Mouse (Mus musculus): ENCODE data around the gene Lyar. TPM values are rescaled to one million over a fixed set of nuclear protein-coding genes. Genes with fewer than 3 reads are reported as not detected.

The Lyar gene
- polyA plus RNA-seq (2015; fragmentation: Nextera tagmentation; extraction: Ambion mirVana) = 70.3 and 75.1 TPM in 2 replicates

GRCm38 (mm10) chr5:38220328-38220912 lies at the start of gene Lyar, which contains the start of gene Zbtb49:
Gene Lyar (plus strand): TSS chr5:38220470.
Gene Zbtb49 (minus strand): TSS chr5:38220457.
- no peaks in the 10 kb centered on the region for H3K27me3 ChIP-seq (ENCODE audit: control insufficient read depth, insufficient read depth, low read depth, low read length)
- peak within 1 kb of the TSS; percentile 54; the same call in 1 of the 2 replicates for H3K27ac ChIP-seq (ENCODE audit: low read length)
- peak within 1 kb of the TSS; percentile 94 for H3K4me3 ChIP-seq (ENCODE audit: low read length)
- H3K9me3 ChIP-seq (ENCODE audit: control insufficient read depth, low read length) = no peaks in the 10 kb centered on the region
- WGBS = 0% methylated on average over 53 of the region's 55 CpGs
- ATAC-seq (ENCODE audit: low read depth) = peak; percentile 96
- peaks cover 2% of the 10 kb centered on the region for H3K36me3 ChIP-seq (ENCODE audit: control insufficient read depth, insufficient read depth, low read length)
- peak within 1 kb of the TSS; percentile 92 for H3K4me2 ChIP-seq (ENCODE audit: low read depth, low read length)
- H3K4me1 ChIP-seq (replicated peaks; ENCODE audit: control insufficient read depth, insufficient read depth, low read length) = peaks cover 15% of the 10 kb centered on the region
- peak within 1 kb of the TSS; percentile 90 for H3K9ac ChIP-seq (ENCODE audit: low read length)

GRCm38 (mm10) chr5:38173766-38174165 lies 46.5 kb upstream of the Lyar start:
- Histone ChIP-seq H3K36me3 (ENCODE audit: control insufficient read depth, insufficient read depth, low read length) (no peaks in the 10 kb centered on the region), H3K9ac (ENCODE audit: low read length) (no peak overlapping the region), H3K4me1 (replicated peaks; ENCODE audit: control insufficient read depth, insufficient read depth, low read length) (no peaks in the 10 kb centered on the region), H3K27ac (ENCODE audit: low read length) (no peak overlapping the region), H3K9me3 (ENCODE audit: control insufficient read depth, low read length) (peaks cover 4% of the 10 kb centered on the region; the same call in 1 of the 2 replicates), H3K4me3 (ENCODE audit: low read length) (no peak overlapping the region), H3K27me3 (ENCODE audit: control insufficient read depth, insufficient read depth, low read depth, low read length) (no peaks in the 10 kb centered on the region; the same call in 1 of the 2 replicates), H3K4me2 (ENCODE audit: low read depth, low read length) (no peak overlapping the region)
- WGBS = 41% methylated on average over 5 of the region's 5 CpGs
- ATAC-seq (ENCODE audit: low read depth) = no peak

DNA sequence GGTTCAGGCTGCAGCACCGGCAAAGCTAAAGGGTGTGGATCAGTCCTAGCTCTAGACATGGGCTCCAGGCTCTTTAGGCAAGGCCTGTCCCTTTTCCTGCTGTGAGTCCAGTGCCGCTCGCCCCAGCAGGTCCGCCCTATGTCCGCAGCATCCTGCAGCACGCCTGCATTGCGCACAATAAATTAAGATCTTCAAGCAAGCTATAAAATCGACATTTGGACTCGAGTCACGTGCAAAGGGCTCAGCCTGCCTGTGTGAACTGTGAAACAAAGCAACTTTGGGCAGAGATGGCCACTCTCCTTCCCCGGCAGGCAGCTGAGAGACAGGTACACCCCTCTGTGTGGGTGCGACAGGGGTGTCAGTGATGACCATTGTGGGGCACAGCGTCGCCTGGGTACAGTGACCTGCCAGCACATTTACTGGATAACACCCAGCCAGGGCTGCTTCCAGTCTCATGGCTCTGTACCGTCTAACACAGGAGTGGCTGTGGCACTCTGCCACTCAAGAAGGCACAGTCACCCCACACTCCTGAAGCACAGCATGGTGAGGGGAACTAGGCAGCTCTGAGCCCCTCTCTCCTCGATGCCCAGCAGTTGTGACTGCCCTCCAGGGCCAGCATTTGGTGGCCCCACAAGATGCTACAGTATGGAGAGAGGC lies 45.9 kb upstream of the Lyar start:
- Histone ChIP-seq H3K9me3 (ENCODE audit: control insufficient read depth, low read length) (peaks cover 4% of the 10 kb centered on the region; the same call in 1 of the 2 replicates), H3K4me1 (replicated peaks; ENCODE audit: control insufficient read depth, insufficient read depth, low read length) (no peaks in the 10 kb centered on the region), H3K27ac (ENCODE audit: low read length) (no peak overlapping the region), H3K4me3 (ENCODE audit: low read length) (no peak overlapping the region), H3K27me3 (ENCODE audit: control insufficient read depth, insufficient read depth, low read depth, low read length) (no peaks in the 10 kb centered on the region; the same call in 1 of the 2 replicates), H3K36me3 (ENCODE audit: control insufficient read depth, insufficient read depth, low read length) (no peaks in the 10 kb centered on the region), H3K9ac (ENCODE audit: low read length) (no peak overlapping the region), H3K4me2 (ENCODE audit: low read depth, low read length) (no peak overlapping the region)
- 73% methylated on average over 16 of the region's 16 CpGs for WGBS
- ATAC-seq (ENCODE audit: low read depth) = no peak

- WGBS = 73% methylated on average over 6 of the region's 6 CpGs
- Histone ChIP-seq H3K27ac (ENCODE audit: low read length) (no peak overlapping the region), H3K4me1 (replicated peaks; ENCODE audit: control insufficient read depth, insufficient read depth, low read length) (no peaks in the 10 kb centered on the region), H3K9me3 (ENCODE audit: control insufficient read depth, low read length) (no peaks in the 10 kb centered on the region), H3K9ac (ENCODE audit: low read length) (no peak overlapping the region), H3K4me2 (ENCODE audit: low read depth, low read length) (no peak overlapping the region), H3K27me3 (ENCODE audit: control insufficient read depth, insufficient read depth, low read depth, low read length) (no peaks in the 10 kb centered on the region), H3K4me3 (ENCODE audit: low read length) (no peak overlapping the region), H3K36me3 (ENCODE audit: control insufficient read depth, insufficient read depth, low read length) (no peaks in the 10 kb centered on the region)
- no peak for ATAC-seq (ENCODE audit: low read depth)
These were observed 35.5 kb upstream of the Lyar start for GRCm38 (mm10) chr5:38184688-38185285.

- Histone ChIP-seq H3K36me3 (ENCODE audit: control insufficient read depth, insufficient read depth, low read length) (no peaks in the 10 kb centered on the region), H3K9ac (ENCODE audit: low read length) (no peak overlapping the region), H3K4me3 (ENCODE audit: low read length) (no peak overlapping the region), H3K27ac (ENCODE audit: low read length) (no peak overlapping the region), H3K9me3 (ENCODE audit: control insufficient read depth, low read length) (no peaks in the 10 kb centered on the region), H3K27me3 (ENCODE audit: control insufficient read depth, insufficient read depth, low read depth, low read length) (no peaks in the 10 kb centered on the region), H3K4me2 (ENCODE audit: low read depth, low read length) (no peak overlapping the region), H3K4me1 (replicated peaks; ENCODE audit: control insufficient read depth, insufficient read depth, low read length) (no peaks in the 10 kb centered on the region)
- 81% methylated on average over 2 of the region's 2 CpGs for WGBS
- no peak for ATAC-seq (ENCODE audit: low read depth)
These were observed 33.3 kb upstream of the Lyar start for GRCm38 (mm10) chr5:38187006-38187405.

DNA sequence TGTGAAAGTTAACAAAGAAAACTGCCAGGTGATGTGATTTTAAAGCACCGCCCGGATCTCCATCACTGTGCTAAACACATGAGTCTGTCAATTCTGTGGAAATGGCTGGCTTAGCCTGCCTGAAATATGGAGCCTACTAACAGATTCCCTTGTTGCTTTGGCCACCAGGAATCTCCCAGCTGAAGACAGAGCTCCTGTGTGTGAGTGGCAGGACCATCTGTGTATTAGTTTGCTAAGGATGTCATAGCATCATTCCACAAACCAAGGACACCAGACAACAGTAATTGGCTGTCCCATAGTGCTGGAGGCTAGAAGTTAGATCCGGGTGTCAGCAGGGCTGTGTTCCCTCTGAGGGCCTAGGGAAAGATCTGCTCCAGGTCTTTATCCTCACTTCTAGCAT lies 29.4 kb upstream of the Lyar start:
- H3K9me3 ChIP-seq (ENCODE audit: control insufficient read depth, low read length) = no peaks in the 10 kb centered on the region
- ATAC-seq (ENCODE audit: low read depth) = no peak
- H3K27me3 ChIP-seq (ENCODE audit: control insufficient read depth, insufficient read depth, low read depth, low read length) = no peaks in the 10 kb centered on the region
- H3K9ac ChIP-seq (ENCODE audit: low read length) = no peak overlapping the region
- H3K4me1 ChIP-seq (replicated peaks; ENCODE audit: control insufficient read depth, insufficient read depth, low read length) = no peaks in the 10 kb centered on the region
- no peak overlapping the region for H3K4me3 ChIP-seq (ENCODE audit: low read length)
- no peak overlapping the region for H3K4me2 ChIP-seq (ENCODE audit: low read depth, low read length)
- no peaks in the 10 kb centered on the region for H3K36me3 ChIP-seq (ENCODE audit: control insufficient read depth, insufficient read depth, low read length)
- no peak overlapping the region for H3K27ac ChIP-seq (ENCODE audit: low read length)
- 89% methylated on average over 3 of the region's 3 CpGs for WGBS

DNA sequence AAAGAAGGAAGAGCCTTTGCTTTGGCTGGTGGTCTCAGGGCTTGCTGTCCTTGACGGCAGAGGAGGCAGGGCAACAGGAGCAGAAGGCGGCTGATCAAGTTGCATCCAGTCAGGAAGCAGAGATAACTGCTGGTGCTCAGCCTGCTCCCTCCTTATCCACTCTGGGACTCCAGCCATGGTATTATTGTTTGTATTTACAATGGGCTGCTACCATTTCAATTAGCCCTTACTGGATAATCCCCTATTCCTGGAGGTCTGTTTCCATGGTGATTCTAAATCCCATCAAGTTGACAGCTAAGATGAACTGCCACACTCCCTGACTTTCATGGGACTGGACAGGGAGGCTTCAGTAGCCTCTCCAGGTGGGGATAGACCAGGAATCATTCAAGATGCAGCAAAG lies 25.3 kb upstream of the Lyar start:
- no peak overlapping the region for H3K27ac ChIP-seq (ENCODE audit: low read length)
- no peaks in the 10 kb centered on the region for H3K9me3 ChIP-seq (ENCODE audit: control insufficient read depth, low read length)
- no peak overlapping the region for H3K4me2 ChIP-seq (ENCODE audit: low read depth, low read length)
- 0 out of 2 replicates have a peak, but pooled peaks cover 3% of the 10 kb centered on the region for H3K36me3 ChIP-seq (ENCODE audit: control insufficient read depth, insufficient read depth, low read length)
- ATAC-seq (ENCODE audit: low read depth) = no peak
- H3K27me3 ChIP-seq (ENCODE audit: control insufficient read depth, insufficient read depth, low read depth, low read length) = no peaks in the 10 kb centered on the region
- WGBS = 53% methylated on average over 2 of the region's 2 CpGs
- H3K9ac ChIP-seq (ENCODE audit: low read length) = no peak overlapping the region
- H3K4me3 ChIP-seq (ENCODE audit: low read length) = no peak overlapping the region
- H3K4me1 ChIP-seq (replicated peaks; ENCODE audit: control insufficient read depth, insufficient read depth, low read length) = no peaks in the 10 kb centered on the region

GRCm38 (mm10) chr5:38195941-38196340 lies 24.3 kb upstream of the Lyar start:
- Histone ChIP-seq H3K9ac (ENCODE audit: low read length) (no peak overlapping the region), H3K27me3 (ENCODE audit: control insufficient read depth, insufficient read depth, low read depth, low read length) (no peaks in the 10 kb centered on the region), H3K9me3 (ENCODE audit: control insufficient read depth, low read length) (no peaks in the 10 kb centered on the region), H3K4me1 (replicated peaks; ENCODE audit: control insufficient read depth, insufficient read depth, low read length) (no peaks in the 10 kb centered on the region), H3K4me3 (ENCODE audit: low read length) (no peak overlapping the region), H3K36me3 (ENCODE audit: control insufficient read depth, insufficient read depth, low read length) (0 out of 2 replicates have a peak, but pooled peaks cover 3% of the 10 kb centered on the region), H3K4me2 (ENCODE audit: low read depth, low read length) (no peak overlapping the region), H3K27ac (ENCODE audit: low read length) (no peak overlapping the region)
- ATAC-seq (ENCODE audit: low read depth) = no peak

- Histone ChIP-seq H3K9ac (ENCODE audit: low read length) (no peak overlapping the region), H3K4me2 (ENCODE audit: low read depth, low read length) (no peak overlapping the region), H3K9me3 (ENCODE audit: control insufficient read depth, low read length) (no peaks in the 10 kb centered on the region), H3K4me3 (ENCODE audit: low read length) (no peak overlapping the region), H3K4me1 (replicated peaks; ENCODE audit: control insufficient read depth, insufficient read depth, low read length) (no peaks in the 10 kb centered on the region), H3K36me3 (ENCODE audit: control insufficient read depth, insufficient read depth, low read length) (peaks cover 5% of the 10 kb centered on the region), H3K27ac (ENCODE audit: low read length) (no peak overlapping the region), H3K27me3 (ENCODE audit: control insufficient read depth, insufficient read depth, low read depth, low read length) (no peaks in the 10 kb centered on the region)
- 72% methylated on average over 5 of the region's 5 CpGs for WGBS
- no peak for ATAC-seq (ENCODE audit: low read depth)
These were observed 23.3 kb upstream of the Lyar start for GRCm38 (mm10) chr5:38196821-38197481.

Measured in lung, embryonic 16.5 days (tissue).